Mouse (Mus musculus) embryonic facial prominence, embryonic 11.5 days (tissue): ENCODE data around the gene Tmem132c. TPM values are rescaled to one million over a fixed set of nuclear protein-coding genes. Genes with fewer than 3 reads are reported as not detected.
A peak's percentile ranks its signal among the peaks of the same experiment; 100 is the strongest.

ENCODE experiments used
- ATAC-seq: fragments of 200-750 bp; cut with Nextera tagmentation; replicated peaks from 2 replicates; pipeline ENCODE4 v1.8.0; 2017; ENCODE audit warnings: low read depth; ENCODE audit not compliant: insufficient number of reproducible peaks, low FRiP score, low TSS enrichment
- DNase-seq: peaks from one replicate; pipeline ENCODE4 v3.0.0-alpha.2; 2015; ENCODE audit warnings: low spot score
- H3K27ac ChIP-seq: fragments of 300-500 bp; sonication (generic); replicated peaks from 2 replicates; pipeline ENCODE4 v1.5.1; 2014; ENCODE audit warnings: mild to moderate bottlenecking, low read depth, low read length, control low read depth
- H3K27me3 ChIP-seq: fragments of 300-500 bp; sonication (generic); 2 replicates; pipeline ENCODE4 v1.6.1; 2014; ENCODE audit warnings: mild to moderate bottlenecking, low read length, moderate library complexity, mixed read lengths; ENCODE audit not compliant: control insufficient read depth, insufficient read depth
- H3K36me3 ChIP-seq: fragments of 300-500 bp; sonication (generic); replicated peaks from 2 replicates; pipeline ENCODE4 v1.6.1; 2014; ENCODE audit warnings: low read depth, mild to moderate bottlenecking, low read length, moderate library complexity, mixed read lengths; ENCODE audit not compliant: control insufficient read depth, insufficient read depth
- H3K4me1 ChIP-seq: fragments of 300-500 bp; sonication (generic); 2 replicates; pipeline ENCODE4 v1.6.1; 2014; ENCODE audit warnings: low read length, mixed read lengths; ENCODE audit not compliant: control insufficient read depth, insufficient read depth
- H3K4me2 ChIP-seq: fragments of 300-500 bp; sonication (generic); 2 replicates; pipeline ENCODE4 v1.6.1; 2014; ENCODE audit warnings: low read depth, mild to moderate bottlenecking, control low read depth, low read length, moderate library complexity
- H3K4me3 ChIP-seq: fragments of 300-500 bp; sonication (generic); 2 replicates; pipeline ENCODE4 v1.5.1; 2014; ENCODE audit warnings: low read depth, low read length, control low read depth
- H3K9ac ChIP-seq: fragments of 300-500 bp; sonication (generic); replicated peaks from 2 replicates; pipeline ENCODE4 v1.6.1; 2014; ENCODE audit warnings: mild to moderate bottlenecking, control low read depth, low read length
- H3K9me3 ChIP-seq: fragments of 300-500 bp; sonication (generic); replicated peaks from 2 replicates; pipeline ENCODE4 v1.6.1; 2016; ENCODE audit warnings: mild to moderate bottlenecking, low read length, inconsistent platforms, mixed read lengths; ENCODE audit not compliant: control insufficient read depth
- WGBS: fragments of 180-500 bp; shearing (Covaris S2); extraction: QIAGEN DNeasy Blood & Tissue Kit; methylation state at CpG from one replicate; pipeline ENCODE4 v1.1.7; 2014; 5-methylcytosine and 5-hydroxymethylcytosine counted together
- polyA plus RNA-seq: library from polyadenylated mRNA; unstranded; fragments of >200 nt; fragmentation: Nextera tagmentation; extraction: Ambion mirVana; gene quantifications from 2 replicates; pipeline ENCODE4 v1.2.1, GENCODE M21; 2014

Gene Tmem132c
- polyA plus RNA-seq, 1 experiment from 2014 or later, result 31.0 TPM

- no peak overlapping the region for H3K9ac ChIP-seq
- H3K27me3 ChIP-seq, result no peaks in the 10 kb centered on the region
- no peaks in the 10 kb centered on the region for H3K36me3 ChIP-seq
- no peak overlapping the region for H3K27ac ChIP-seq
- H3K4me3 ChIP-seq, result no peak overlapping the region
- WGBS, result 78% methylated on average over 6 of the region's 6 CpGs
- no peak for DNase-seq
- H3K4me2 ChIP-seq, result no peak overlapping the region
- H3K9me3 ChIP-seq, result no peaks in the 10 kb centered on the region
- ATAC-seq, result no peak
- no peaks in the 10 kb centered on the region for H3K4me1 ChIP-seq
Measured at GRCm38 (mm10) chr5:127505697-127506096, 264.1 kb downstream of the Tmem132c start.

GRCm38 (mm10) chr5:127511653-127512052 lies 270.0 kb downstream of the Tmem132c start:
- no peaks in the 10 kb centered on the region for H3K27me3 ChIP-seq
- no peak overlapping the region for H3K9ac ChIP-seq
- no peaks in the 10 kb centered on the region for H3K4me1 ChIP-seq
- 84% methylated on average over 6 of the region's 6 CpGs for WGBS
- no peak overlapping the region for H3K27ac ChIP-seq
- no peak for ATAC-seq
- no peaks in the 10 kb centered on the region for H3K36me3 ChIP-seq
- H3K4me2 ChIP-seq, result no peak overlapping the region
- H3K4me3 ChIP-seq, result no peak overlapping the region
- no peaks in the 10 kb centered on the region for H3K9me3 ChIP-seq
- peak; percentile 28 for DNase-seq

- no peak for ATAC-seq
- DNase-seq, result no peak
- Histone ChIP-seq H3K4me3 (no peak overlapping the region), H3K27ac (no peak overlapping the region), H3K4me2 (no peak overlapping the region), H3K4me1 (no peaks in the 10 kb centered on the region), H3K36me3 (no peaks in the 10 kb centered on the region), H3K9me3 (no peaks in the 10 kb centered on the region), H3K27me3 (no peaks in the 10 kb centered on the region), H3K9ac (no peak overlapping the region)
- 87% methylated on average over 9 of the region's 9 CpGs for WGBS
Measured at GRCm38 (mm10) chr5:127515960-127516359, 274.4 kb downstream of the Tmem132c start.

GRCm38 (mm10) chr5:127522744-127523476 lies 281.3 kb downstream of the Tmem132c start:
- ATAC-seq, result no peak; the same call in 1 of the 2 replicates
- WGBS, result 64% methylated on average over 9 of the region's 9 CpGs
- peak; percentile 57 for DNase-seq
- H3K4me2 ChIP-seq, result no peak overlapping the region
- H3K9me3 ChIP-seq, result no peaks in the 10 kb centered on the region
- H3K36me3 ChIP-seq, result no peaks in the 10 kb centered on the region
- no peaks in the 10 kb centered on the region for H3K4me1 ChIP-seq
- no peak overlapping the region for H3K9ac ChIP-seq
- H3K27ac ChIP-seq, result no peak overlapping the region
- no peak overlapping the region for H3K4me3 ChIP-seq
- H3K27me3 ChIP-seq, result no peaks in the 10 kb centered on the region

GRCm38 (mm10) chr5:127527344-127527974 lies 285.9 kb downstream of the Tmem132c start:
- no peaks in the 10 kb centered on the region for H3K36me3 ChIP-seq
- no peaks in the 10 kb centered on the region for H3K9me3 ChIP-seq
- H3K27me3 ChIP-seq, result no peaks in the 10 kb centered on the region
- H3K4me3 ChIP-seq, result no peak overlapping the region
- no peaks in the 10 kb centered on the region for H3K4me1 ChIP-seq
- H3K9ac ChIP-seq, result no peak overlapping the region
- 78% methylated on average over 10 of the region's 10 CpGs for WGBS
- DNase-seq (no peak), ATAC-seq (no peak)
- no peak overlapping the region for H3K4me2 ChIP-seq
- no peak overlapping the region for H3K27ac ChIP-seq

GRCm38 (mm10) chr5:127537508-127537907 lies 295.9 kb downstream of the Tmem132c start:
- ATAC-seq, result no peak
- Histone ChIP-seq H3K4me3 (no peak overlapping the region), H3K36me3 (no peaks in the 10 kb centered on the region), H3K9me3 (no peaks in the 10 kb centered on the region), H3K27me3 (no peaks in the 10 kb centered on the region), H3K4me1 (no peaks in the 10 kb centered on the region), H3K27ac (no peak overlapping the region), H3K9ac (no peak overlapping the region), H3K4me2 (no peak overlapping the region)
- WGBS, result 86% methylated on average over 2 of the region's 2 CpGs
- no peak for DNase-seq

- H3K27ac ChIP-seq, result no peak overlapping the region
Measured at GRCm38 (mm10) chr5:127546585-127546991, 305.0 kb downstream of the Tmem132c start.

GRCm38 (mm10) chr5:127548136-127548535 lies 306.5 kb downstream of the Tmem132c start:
- Histone ChIP-seq H3K4me2 (no peak overlapping the region), H3K27me3 (no peaks in the 10 kb centered on the region), H3K4me1 (no peaks in the 10 kb centered on the region), H3K4me3 (no peak overlapping the region), H3K9ac (no peak overlapping the region), H3K27ac (no peak overlapping the region), H3K9me3 (no peaks in the 10 kb centered on the region), H3K36me3 (no peaks in the 10 kb centered on the region)
- ATAC-seq, result no peak
- DNase-seq, result no peak
- 75% methylated on average over 2 of the region's 2 CpGs for WGBS

More at GRCm38 (mm10) chr5:127546585-127546991, 305.0 kb downstream of the Tmem132c start:
- WGBS, result 95% methylated on average over 5 of the region's 5 CpGs
- Histone ChIP-seq H3K4me1 (no peaks in the 10 kb centered on the region), H3K9ac (no peak overlapping the region), H3K36me3 (no peaks in the 10 kb centered on the region), H3K27me3 (no peaks in the 10 kb centered on the region), H3K4me2 (no peak overlapping the region), H3K4me3 (no peak overlapping the region), H3K9me3 (no peaks in the 10 kb centered on the region)
- ATAC-seq (no peak), DNase-seq (no peak)
